Mouse (Mus musculus): ENCODE results near the gene Ak5.

Gene Ak5

DNA sequence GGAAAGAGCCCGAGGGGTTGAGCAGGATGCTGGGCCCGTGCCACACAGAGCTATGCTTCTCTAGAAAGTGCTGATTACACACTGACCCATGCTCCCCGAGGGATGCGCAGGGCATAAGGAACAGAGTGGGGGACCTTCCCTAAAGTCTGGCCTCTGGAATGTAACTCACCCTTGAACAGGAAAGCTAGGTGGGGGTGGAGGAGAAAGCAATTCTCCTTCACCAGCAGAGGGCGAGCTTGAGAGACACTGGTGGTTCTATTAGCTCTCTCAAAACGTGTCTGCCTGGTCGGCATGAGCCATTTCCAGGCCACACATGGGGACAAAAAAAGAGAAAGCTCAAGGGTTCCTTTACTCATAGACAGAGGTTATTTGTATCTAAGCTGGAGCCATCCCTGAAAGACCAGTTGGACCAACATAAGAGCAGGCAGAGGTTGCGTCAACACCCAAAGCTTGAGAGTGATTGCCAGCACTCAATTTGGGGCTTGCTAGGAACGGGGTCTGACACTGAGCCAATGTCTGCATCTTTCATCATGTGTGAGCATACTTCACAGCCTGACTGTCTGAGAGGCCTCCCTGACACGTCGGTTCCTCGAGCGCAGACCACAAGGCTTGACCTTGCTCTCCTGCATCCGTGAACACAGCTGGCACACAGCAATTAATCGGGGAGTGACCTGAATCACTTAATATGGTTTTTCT is 193.4 kb downstream of the Ak5 start:
- 60% methylated on average over 15 of the region's 15 CpGs for WGBS

DNA sequence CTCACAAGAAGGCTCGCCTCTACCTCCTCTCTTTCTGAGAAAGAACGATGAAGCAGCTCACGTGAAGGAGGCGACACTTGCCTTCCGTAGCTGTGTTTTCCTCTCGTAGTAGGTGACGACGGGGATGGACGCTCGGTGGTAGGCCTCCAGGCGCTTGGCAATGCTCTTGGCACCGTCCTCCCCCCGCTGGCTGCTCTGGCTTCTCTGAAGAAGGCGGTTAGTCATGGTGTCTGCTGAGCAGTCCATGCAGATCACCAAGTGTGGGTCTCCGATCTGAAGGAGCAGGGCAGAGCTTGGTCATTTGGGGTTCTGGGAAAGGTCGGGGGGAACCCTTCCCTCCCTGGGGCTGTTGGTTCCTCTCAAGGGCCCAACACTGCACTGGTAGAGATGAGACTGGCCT is 195.5 kb downstream of the Ak5 start:
- 91% methylated on average over 16 of the region's 16 CpGs for WGBS

DNA sequence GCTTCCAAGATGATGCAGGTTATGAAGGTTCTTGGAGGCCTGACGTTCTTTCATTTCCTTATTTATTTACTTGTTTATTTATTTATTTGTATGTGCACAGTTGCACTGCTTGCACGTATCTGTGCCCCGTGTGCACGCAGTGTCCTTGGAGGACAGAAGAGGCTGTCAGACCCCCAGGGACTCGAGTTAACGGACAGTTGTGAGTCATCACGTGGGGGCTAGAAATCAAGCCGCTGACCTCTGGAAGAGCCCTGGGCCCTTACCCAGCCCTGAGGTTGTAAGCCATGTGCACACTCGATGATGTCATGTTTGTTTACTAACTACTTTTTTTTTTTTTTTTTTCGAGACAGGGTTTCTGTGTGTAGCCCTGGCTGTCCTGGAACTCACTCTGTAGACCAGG is 197.8 kb downstream of the Ak5 start:
- 85% methylated on average over 10 of the region's 10 CpGs for WGBS

DNA sequence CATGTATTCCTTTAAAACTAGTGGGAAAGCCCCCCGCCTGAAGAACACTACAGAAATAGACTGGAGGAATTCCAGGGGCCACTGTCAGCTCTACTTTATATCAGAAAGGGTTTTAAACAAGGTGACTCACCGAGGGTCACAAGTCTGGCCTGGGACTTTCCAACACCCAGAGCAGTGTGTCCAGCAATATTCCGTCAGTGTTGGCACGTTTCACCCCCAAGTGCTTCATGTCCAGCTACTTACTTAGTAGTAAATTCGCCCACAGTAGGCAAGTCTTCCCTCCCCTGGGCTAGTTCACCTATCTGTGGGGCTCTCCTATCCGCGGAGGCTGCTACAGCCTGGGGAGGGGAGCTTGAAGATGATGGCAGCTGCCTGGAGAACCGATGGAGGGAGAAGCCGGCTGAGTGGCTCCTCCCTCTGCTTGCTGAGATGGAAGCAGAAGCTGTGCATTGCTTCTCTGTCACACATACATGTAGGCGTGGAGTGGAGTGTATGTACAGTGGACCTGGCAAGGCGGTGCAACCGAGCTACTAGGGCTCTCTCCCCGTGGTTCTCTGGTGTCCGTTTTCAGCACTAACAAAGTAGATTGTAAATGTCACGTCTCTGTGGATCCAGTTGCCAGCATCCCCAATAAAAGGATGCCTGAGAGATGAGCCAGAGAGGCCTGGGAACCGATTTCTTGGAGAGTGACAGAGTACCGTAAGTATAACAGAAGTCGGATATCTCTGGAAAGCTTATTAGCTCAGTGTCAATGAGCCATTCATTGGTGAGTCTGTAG is 198.5 kb downstream of the Ak5 start:
- WGBS, result 66% methylated on average over 18 of the region's 18 CpGs

DNA sequence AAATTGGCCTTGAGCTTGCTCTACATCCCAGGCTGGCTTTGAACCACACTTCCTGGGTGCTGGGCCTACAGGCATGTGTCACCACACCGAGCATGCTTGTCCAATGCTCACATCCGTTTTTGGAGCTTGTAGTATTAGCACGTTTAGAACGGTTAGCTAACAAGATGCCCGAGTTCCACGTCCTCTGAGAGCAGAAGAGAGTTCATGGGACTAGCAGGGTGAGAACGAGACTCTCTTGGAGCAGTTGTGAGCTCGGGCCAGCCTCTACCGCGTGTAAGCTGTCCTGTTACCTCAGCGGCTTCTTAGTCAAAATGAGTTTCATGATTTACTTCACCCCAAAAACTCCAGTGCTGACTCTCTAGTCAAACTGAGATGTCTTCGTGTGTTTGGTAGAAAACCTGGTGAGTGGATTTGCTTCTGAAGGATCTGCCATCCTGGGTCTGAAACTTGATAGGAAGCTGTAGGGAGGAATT is 199.6 kb downstream of the Ak5 start:
- 89% methylated on average over 12 of the region's 12 CpGs for WGBS

DNA sequence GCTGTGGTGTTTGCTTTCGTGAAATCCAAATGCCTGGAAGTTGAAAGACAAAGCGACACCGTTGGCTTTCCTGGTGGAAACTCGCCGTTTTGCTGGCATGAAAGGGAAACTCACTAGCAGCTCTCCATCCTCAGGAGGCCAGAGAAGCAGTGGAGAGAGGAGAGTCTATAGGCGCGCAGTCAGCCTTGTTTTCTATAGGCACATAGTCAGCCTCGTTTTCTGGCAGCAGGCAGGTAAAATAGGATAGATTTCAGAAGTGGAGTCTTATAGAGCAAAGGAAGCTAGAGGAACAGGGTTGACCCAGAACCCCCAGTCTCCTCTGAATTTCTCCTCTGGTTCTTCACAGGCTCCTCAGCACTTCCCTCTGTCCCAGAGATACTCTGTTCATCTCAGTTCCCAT is 200.1 kb downstream of the Ak5 start:
- WGBS, result 76% methylated on average over 8 of the region's 8 CpGs

DNA sequence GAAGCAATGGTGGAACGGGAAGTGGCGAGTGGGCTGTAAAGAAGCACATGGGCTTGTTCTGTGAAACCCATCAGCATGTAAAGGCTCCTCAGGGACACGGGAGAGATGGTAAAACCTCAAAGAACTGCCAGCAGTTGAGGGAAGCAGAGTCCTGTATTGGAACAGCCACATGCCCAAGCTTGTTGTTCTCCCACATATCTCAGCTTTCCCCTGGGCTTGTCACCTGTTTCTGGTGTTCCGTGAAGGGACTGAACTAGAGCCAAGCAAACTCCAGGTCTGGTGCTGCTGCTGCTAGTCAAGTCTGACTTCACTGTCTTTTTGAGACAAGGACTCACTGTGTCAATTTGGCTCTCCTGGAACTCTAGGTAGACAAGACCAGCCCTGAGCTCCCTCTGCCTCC is 200.8 kb downstream of the Ak5 start:
- WGBS, result 76% methylated on average over 4 of the region's 4 CpGs

DNA sequence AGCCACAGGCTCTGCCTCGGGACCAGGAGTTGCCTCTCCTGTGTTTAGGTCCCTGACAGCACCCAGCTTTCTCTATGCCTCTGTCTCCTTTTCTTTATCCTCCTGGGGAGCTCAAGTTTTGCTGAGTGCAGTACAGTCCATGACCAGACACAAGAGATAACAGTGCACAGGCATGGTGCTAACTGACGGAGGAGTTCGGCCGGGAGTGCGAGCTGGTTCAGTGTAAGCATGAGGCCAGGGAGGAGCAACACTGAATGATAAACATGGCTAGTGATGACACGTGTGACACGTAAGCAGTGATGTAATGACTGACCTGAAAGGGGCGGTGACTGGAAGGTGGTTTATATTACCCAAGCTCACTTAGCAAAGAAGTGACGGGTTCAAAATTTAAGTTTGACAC is 201.3 kb downstream of the Ak5 start:
- 95% methylated on average over 9 of the region's 9 CpGs for WGBS

DNA sequence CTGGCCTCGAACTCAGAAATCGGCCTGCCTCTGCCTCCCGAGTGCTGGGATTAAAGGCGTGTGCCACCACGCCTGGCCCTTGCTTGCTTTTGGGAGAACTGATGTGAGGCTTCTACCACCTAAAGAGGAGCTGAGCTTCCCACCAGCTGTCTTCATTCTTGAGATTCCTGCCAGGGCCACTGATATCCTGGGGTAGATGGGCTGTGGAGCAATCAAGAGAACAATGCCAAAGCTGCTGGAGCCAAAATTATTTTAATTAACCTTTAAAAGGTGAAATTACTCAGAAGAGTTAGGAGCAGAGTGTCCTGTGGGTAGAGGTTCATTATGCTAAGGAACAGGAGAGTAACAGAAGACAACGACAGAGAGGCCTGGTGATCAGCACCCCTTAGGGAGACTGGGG is 202.8 kb downstream of the Ak5 start:
- WGBS, result 89% methylated on average over 6 of the region's 6 CpGs

DNA sequence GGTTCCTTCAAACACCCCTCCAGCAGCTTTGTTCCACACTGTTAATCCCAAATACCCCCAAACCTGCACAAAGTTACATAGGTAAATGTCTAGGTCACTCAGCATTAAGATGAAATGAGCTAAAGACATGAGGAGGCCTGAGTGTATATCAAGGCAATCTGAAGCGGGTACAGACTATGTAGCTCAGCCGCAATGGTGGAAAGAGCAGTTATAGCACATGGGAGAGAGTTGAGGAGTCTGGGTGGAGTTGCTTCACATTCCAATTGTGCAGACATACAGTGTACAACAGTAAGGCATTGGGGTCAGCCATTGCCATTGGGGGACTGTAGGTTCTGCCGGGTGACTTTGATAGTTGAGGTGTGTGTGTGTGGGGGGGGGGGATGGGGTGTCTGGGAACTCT is 203.7 kb downstream of the Ak5 start:
- WGBS, result 99% methylated on average over 3 of the region's 3 CpGs

DNA sequence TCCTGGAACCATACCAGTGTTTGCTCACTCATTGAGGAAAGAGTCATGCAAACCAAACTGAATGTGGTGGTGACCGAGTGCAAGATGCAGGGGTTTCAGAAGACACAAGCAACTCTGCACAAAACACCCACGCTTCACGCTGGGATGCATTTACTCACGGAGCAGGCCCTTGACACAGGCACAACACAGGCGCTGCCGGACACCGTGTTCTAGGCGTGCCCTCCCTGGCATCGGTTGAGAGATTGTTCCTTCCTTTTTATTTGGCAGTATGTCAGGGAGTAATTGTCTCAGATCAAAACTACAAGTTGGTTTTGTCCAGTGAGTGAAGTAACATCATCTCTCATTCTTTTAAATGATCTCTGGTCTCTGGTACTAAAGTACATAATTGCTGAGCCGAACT is 205.3 kb downstream of the Ak5 start:
- 73% methylated on average over 10 of the region's 10 CpGs for WGBS

DNA sequence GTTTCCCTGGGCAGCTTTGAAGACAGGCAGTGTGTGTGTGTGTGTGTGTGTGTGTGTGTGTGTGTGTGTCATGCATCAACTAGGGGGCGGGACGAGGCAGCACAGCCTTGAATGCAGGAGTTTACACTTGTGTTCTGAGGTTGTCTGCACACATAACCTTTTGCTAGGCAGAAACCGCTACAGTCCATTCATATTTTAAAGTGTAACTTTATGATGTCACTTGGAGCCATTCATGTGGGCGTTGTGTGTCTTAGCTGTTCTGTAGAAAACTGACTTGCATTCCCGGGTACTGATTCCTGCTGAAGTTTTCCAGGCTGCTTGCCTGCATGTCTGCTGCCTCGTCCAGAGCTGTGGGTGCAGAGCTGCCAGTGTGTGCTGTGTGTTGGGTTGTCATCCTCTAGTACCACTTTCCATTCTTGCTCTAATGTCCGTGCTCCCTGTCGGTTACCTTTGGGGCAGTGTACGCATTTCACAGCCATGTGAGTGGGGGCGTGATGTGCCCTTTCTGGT is 206.1 kb downstream of the Ak5 start:
- WGBS, result 51% methylated on average over 10 of the region's 10 CpGs

DNA sequence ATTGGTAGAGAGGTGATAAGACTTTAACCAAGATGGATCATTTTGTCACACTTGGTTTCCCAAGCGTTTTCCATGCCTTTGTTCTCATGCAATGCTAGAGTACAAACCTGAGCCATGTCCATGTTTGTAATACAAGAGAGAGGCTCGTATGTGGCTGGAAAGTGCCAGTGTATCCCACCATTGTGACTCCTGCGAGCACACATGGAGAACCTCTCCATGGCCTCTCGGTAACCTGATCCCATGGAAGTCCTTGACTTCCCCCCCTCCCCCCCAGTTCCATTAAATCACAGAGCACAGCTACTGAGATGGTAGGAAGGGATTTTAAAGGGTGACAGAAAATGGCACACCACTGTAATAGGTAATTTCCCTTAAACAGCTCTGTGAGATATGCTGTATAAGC is 207.4 kb downstream of the Ak5 start:
- WGBS, result 85% methylated on average over 4 of the region's 4 CpGs

DNA sequence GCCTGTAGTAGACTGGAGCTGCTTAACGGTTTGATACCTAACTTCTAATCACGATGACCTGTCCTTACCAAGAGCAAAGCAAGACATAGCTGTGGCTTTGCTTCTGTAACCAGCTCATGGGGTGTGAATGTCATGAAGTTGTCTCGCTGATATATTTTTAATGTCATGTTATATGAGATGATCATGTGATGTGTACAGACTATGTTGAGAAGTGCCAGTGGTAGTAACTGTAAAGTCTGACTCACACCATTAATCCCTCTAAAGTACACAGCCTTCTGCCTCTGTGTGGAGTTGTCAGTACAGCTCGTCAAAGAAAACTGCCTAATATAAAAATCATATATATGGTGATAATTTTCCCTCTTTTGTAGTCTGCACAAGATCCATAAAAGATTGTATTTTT is 209.3 kb downstream of the Ak5 start:
- WGBS, result 76% methylated on average over 4 of the region's 4 CpGs

DNA sequence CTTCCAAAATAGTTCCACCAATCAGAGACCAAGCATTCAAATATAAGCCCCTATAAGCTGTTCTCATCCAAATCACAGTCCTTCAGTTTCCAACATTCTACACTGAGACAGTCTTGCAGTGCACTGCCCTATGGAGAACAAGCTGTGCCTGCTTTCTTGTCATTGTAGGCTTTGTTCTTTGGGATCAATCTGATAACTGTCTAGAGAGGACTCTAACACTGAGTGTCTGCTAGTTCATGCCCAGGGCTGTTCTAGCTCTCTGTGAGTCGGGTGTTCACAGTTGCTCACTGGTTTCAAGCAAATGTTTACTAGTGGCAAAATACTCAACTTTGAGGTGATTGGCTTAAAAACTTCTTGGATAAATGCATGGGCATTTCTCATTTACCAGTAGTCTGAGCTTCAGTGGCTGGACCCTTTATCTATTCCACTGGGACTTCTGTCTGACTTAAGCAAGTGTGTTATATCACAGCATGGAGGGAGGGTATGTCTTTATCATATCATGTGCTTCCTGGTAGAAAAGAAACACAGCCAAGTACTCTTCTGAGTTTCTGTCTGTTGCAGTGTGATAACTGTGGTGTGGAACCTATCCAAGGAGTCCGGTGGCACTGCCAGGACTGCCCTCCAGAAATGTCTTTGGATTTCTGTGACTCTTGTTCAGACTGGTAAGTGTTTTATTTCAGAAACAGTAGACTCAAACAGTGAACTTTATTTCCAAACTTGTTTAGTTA is 210.7 kb downstream of the Ak5 start:
- WGBS, result 65% methylated on average over 2 of the region's 2 CpGs

DNA sequence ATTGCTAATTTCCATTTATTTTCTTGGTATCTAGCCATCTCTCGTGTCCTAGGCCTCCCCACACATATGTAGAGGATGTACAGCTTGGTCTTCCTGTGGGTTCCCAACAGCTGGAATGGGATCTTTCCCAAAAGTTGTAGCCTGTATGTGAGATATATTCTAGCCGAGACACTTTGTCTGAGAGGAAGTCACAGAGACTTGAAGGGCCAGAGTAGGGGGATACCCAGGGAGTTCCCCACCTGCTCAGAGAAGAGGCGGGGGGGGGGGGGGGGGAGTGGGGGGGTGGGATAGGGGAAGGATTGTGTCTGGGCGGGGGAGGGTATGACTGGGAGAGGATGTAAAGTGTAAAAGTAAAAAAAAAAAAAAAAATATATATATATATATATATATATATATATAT is 215.0 kb downstream of the Ak5 start:
- 92% methylated on average over 2 of the region's 4 CpGs for WGBS

DNA sequence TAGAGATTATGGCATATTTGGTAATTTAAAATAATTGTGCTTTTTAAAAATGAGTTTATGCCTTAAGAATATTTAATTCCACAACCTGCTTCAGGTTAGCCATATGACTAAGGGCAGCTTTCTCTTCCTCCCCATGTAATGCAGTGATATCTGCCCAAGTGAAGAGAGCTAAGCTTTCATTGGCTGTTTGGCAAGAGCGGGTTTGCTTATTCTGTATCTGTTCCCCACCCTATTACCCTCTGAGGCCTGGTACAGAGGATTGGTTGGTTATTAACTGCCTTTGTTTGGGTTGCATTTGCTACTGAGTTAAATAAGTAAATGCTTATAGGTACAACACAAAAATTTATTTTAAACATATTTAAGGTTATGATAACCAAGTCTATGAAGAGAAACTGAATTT is 221.2 kb downstream of the Ak5 start:
- 95% methylated on average over 1 of the region's 1 CpGs for WGBS

DNA sequence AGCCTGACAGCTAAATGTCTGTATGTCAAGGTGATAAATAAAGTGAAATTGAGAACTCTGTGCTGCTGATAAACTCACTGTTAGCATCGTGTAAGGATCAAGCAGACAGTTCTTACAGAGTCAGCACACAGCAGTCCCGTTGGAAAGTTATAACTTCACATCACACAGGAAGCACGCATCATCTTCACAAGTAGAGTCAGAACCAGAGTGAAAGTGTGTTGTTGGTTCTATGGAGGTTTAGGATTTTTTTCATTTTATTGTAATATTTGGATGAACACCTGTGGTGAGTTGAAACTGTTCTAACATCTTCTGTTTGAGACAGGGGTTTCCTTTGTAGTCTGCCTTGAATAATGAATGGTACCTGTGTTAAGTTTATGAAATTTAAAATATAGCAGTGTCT is 224.0 kb downstream of the Ak5 start:
- WGBS, result 84% methylated on average over 3 of the region's 3 CpGs

DNA sequence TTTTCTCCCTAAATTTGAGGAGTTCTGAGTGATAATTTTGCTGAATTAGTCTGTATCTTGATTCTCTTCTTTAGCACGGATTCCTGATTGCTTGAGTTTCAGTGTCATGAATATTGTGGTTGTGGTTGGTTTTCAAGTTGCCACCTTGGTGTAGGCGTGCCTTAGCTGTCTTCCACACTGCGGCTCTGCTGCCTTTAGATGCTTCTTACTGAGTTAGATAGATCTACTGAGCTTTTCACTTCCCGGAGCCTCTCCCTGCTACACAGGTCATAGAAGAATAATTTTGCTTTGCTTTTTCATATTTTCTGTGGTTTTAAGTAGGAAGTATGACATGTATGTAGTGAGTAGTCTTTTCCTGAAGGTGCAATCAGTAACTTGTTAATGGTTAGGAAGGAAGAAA is 225.4 kb downstream of the Ak5 start:
- WGBS, result 72% methylated on average over 4 of the region's 4 CpGs

DNA sequence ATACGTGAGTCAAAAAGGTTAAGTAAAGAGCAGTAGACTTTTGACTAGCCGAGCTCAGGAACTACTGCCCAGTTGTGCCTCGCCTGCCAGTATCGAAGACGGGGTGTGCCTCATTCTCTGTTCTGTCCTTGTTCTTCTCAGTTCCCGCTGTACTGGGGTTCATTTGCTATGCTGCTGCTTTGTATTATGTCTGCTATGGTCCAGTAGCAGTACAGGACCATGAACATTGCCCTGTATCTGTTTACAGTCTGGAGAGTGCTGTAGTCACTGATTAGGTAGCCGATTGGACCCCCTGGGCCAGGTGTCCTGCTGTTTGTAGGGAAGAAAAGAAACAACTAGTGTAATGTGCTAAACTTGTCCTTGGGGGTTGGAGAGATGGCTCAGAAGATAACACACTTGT is 230.1 kb downstream of the Ak5 start:
- 93% methylated on average over 7 of the region's 7 CpGs for WGBS

DNA sequence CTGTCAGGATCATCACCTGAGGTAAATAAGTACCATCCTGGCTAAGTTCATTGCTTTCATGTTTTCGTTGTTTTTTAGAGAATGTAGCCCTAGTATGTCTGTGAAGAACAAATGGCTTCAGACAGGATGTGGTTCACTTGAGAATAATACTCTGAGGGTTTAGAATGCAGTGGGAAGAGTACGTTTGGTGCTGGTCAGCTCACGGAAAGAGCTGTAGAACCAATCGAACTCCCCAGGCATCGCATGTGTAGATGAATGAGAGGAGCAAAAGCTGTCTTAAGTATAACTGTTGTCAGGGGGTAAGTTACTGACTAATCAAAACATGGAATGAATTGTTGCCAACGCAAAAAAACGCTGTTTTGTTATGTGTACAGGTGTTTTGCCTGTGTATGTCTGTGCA is 235.5 kb downstream of the Ak5 start:
- WGBS, result 93% methylated on average over 7 of the region's 7 CpGs

DNA sequence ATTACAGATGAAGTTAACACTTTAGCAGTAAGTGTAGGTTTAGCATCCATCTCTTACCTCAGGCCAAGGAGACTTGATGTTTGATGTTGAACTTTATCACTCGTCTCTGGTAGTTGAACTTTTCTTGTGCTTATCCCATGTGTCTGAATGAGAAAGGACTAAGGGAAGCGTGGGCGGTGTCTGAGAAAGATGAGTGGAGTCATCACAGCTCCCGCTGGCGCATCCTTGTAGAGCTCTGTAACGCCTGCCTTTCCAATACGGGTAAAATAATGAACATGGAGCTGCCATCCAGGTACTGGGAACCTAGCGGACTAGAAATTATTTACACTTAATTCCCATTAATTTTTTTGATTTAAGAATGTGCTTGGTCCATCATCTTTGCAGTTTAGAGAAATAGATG is 239.2 kb downstream of the Ak5 start:
- 73% methylated on average over 8 of the region's 8 CpGs for WGBS
